Mouse (Mus musculus) spleen, adult 2 months (tissue): ENCODE results near the gene Fndc3b.

ENCODE experiments used
- CTCF ChIP-seq: fragments of 200-500 bp; IDR thresholded peaks from 2 replicates; pipeline ENCODE4 v1.5.1; 2011; ENCODE audit warnings: mild to moderate bottlenecking, inconsistent platforms; ENCODE audit not compliant: insufficient read depth, insufficient read length, insufficient replicate concordance; ENCODE audit errors: extremely low read depth
- POLR2A ChIP-seq: fragments of 200-500 bp; IDR thresholded peaks from 2 replicates; pipeline ENCODE4 v1.6.1; 2011; ENCODE audit warnings: low read depth, low read length, inconsistent platforms

DNA sequence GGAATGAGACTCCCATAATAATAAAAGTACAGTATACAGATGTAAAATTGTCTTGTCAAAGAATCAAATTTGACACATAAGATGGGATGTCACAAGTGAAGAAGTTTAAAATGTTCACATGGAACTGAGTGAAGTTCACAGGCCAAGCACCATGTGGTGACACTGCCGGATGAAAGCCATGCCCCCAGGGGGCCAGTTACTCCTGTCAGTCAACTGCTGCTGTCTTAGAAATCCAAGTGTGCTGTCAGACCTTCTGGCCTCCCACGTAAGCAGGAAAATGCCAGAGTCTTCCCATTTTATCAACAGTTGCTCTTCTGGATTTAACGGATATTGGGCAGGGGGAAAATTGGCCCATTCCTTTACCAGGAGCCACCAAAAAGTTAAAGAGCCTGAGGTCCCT lies 75.3 kb downstream of the Fndc3b start:
- TF ChIP-seq CTCF = no peak
- no peak for TF ChIP-seq POLR2A
